Mouse (Mus musculus) heart, postnatal 0 days (tissue): ENCODE measurements around the gene Ttll7.

Experiments used
- CTCF ChIP-seq: IDR thresholded peaks from 2 replicates; pipeline ENCODE4 v1.5.1; 2016; ENCODE audit warnings: antibody characterized with exemption, control low read depth, low read depth
- EP300 ChIP-seq: IDR thresholded peaks from 2 replicates; pipeline ENCODE4 v1.6.1; 2016; ENCODE audit warnings: antibody characterized with exemption, low read depth

DNA sequence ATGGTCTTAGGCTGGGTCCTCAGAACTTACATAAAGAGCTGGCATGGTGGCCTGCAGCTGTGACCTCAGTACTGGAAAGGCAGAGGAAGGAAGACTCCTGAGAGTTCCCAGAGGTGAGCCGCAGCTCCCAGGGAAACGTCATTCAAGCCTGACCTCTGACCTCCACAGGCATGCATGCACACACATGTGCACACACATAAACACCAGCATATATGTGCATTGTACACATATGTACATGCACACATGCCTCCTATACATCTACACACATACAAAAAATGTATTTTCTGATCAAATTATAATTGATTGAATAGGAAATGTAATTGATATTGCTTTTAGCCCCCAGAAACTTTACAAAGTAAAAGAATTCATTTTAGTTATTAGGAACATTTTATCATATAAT lies 93.2 kb downstream of the Ttll7 start:
- no peak for TF ChIP-seq CTCF
- TF ChIP-seq EP300 = no peak
